Mouse (Mus musculus) urinary bladder, adult 18-20 months (tissue): ENCODE results near the gene Uvssa.
"Not testable (repeated sequence)": the region's sequence is repeated elsewhere in the genome, so short reads cannot be mapped to it uniquely, and the experiment has no call there.

ENCODE experiments used
- DNase-seq, 2 experiments: peaks; one replicate each; pipeline ENCODE4 v3.0.0; 2022; ENCODE audit warnings: low spot score in 2 of 2, mixed read lengths in 2 of 2

Uvssa gene

DNA sequence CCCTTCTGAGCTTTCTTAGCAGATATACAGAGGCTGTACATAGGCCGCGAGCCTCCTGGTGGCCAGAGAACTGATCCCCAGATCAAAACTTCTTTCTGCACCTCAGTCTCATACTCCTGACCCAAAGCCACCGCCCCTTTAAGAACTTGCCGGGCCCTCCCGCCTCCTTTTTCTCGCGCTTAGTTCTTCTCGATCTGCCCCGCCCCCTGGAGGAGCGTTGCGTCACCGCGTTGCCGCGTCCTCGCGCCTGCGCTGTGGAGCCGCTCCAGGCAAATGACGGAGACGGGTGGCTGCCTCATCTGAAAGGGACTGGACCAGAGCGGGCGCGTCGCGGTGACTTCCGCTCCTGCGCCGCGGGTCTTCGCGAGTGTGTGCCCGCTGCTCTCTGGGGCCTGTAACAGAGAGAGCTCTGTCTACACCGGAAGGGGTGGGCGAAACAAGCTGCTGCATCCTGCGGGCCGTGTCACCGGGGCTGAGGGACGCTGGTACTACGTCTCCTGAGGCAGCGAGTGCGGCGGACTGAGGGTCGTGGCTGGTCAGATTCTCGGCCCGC, at the start of gene Uvssa:
Gene Uvssa (plus strand): TSS at position 248 of the 553 bp plus-strand sequence.
- DNase-seq, result peak; percentile 98 to 99

DNA sequence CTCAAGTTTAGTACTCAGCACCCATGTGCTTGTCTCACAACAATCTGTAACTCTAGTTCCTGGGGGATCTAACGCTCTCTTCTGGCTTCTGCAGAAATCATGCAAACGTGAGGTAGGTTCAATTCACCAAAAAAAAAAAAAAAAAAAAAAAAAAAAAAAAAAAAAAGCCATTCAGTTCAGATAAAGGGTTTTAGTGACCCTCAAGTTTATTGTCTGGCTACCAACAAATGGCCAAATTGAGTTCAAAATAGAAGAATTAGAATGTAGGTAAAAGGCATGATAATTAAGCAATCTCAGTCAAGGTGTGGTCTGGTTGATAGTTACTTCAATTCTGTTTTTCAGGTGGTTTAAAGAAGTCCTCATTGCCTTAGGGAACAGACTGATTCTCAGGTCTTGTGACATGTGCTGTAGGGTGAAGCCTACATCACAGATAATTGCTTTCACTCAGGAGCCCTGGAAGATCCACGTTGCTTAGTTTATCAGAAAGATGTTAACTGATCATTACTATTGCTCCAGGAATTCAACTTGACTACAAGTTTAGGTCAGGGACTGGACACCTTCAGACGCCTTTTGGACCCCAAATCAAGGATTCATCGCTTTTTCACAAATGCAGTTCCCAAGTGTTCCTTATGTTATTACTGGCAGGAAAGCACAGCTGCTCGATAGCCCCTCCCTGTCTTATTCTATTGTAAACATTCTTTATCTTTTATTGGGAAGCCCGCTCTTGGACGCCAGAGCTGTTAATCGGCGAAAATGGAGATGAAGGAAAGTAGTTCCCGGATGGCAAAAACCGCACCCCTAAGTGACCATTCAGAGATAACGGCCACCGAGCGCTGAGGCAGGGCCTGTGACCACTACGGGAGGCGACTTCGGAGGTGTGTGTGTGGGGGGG, 43.7 kb upstream of the Uvssa start:
- DNase-seq, result no peak

- peak; percentile 80 to 97 for DNase-seq
These were observed 42.9 kb upstream of the Uvssa start, which contains the start of gene Maea for GRCm38 (mm10) chr5:33335273-33335976. Maea (plus strand) TSS chr5:33335509.

- DNase-seq, result no peak
These were observed 42.4 kb upstream of the Uvssa start for GRCm38 (mm10) chr5:33335977-33336360.

GRCm38 (mm10) chr5:33337206-33337605, 41.1 kb upstream of the Uvssa start:
- no peak for DNase-seq

DNA sequence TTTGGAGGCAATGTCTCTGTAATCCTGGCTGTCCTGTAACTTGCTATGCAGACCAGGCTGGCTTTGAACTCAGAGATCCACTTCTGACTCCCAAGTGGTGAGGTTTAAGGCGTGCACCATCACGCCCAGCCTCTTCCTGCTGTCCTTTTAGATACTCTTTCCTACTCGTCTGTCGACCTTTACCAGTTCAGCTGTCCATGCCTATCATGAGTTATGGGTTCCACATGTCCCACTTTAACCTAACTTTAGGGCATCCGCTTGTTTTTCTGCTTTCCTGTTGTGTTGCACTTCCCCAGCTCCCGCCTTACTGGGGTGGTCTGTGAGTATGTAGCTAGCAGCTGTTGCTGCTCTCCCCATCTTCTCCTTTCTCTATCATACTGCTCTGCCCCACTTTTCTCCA, 37.2 kb upstream of the Uvssa start:
- DNase-seq, result no peak

DNA sequence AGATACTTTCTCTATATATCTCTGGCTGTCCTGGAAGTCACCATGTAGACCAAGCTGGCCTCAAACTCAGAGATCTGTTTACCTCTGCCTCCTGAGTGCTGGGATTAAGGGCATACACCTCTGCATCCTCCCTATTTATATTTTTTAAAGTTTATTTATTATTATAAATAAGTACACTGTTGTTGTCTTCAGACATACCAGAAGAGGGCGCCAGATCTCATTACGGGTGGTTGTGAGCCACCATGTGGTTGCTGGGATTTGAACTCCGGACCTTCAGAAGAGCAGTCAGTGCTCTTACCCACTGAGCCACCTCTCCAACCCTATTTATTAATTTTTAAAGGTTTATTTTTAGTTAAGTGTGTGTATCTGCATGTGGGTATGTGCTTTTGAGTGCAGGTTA, 36.1 kb upstream of the Uvssa start:
- DNase-seq, result not testable (repeated sequence)

DNA sequence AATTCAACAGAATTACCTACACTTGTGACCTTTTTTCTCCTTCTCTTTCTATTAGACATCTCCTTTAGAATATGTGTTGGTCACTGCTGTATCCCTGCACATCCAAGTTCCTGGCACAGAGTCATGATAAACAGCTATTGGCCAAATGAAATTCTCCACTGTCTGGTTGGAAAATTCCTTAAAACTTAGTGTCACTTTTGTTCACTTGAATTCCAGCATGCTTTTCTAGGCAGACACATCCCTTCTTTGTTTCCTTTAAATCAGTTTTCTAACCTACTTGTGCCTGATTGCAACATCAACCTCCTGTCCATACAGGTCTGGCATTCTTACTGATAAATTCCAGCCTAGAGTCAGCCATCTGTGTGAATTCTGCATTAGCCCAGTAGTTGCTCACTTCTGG, 35.5 kb upstream of the Uvssa start:
- no peak for DNase-seq

DNA sequence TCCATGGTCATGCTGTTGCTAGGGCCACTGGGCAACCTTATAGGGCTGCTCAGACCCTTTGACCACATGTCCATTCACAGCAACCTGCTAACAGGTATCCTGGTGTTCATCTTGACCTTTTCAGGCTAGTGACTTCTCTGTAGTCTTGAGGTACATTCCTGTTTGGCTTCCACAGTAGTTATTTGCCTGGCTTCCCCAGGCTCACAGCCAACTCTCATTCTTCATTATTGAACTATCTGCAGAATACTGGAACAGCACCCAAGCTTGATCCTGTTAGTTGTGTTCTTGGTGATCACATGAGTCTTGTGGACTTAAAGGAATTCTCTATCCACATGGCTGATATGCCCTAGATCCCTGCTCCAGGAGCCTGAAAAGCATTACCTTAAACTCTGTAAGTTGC, 34.8 kb upstream of the Uvssa start:
- no peak for DNase-seq

DNA sequence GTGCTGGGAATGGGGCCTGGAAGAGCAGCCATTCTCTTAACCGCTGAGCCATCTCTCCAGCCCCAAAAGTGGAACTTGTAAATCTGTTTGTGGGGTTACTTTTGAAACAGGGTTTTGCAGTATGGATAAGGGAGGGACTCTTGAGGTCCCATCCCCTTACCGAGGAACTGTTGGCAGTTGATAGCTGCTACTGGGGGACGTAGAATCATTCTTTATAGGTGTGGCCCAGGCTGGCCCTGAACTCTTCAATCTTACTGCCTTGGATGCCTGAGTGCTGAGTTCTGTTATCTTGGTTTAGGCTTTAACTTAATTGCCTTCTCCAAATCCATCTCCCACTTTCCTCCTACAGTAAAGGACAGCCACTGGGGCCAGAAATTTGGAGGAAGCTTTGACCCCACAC, 34.3 kb upstream of the Uvssa start:
- no peak for DNase-seq

GRCm38 (mm10) chr5:33347620-33348019, 30.7 kb upstream of the Uvssa start:
- DNase-seq, result no peak

DNA sequence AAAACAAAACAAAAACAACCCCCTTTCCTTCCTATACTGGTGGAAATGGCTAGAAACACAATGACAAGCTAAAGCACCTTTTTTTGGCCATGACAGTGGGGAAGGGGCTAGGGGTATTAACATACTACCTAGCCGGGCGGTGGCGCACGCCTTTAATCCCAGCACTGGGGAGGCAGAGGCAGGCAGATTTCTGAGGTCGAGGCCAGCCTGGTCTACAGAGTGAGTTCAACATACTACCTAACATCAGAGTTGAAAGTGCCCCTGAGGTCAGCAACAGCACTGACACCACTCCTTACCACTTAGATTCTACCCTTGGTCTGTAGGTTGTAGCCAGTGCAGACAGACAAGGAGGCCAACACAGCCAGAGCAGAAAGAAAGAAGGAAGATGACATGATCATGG, 29.1 kb upstream of the Uvssa start:
- no peak for DNase-seq

DNA sequence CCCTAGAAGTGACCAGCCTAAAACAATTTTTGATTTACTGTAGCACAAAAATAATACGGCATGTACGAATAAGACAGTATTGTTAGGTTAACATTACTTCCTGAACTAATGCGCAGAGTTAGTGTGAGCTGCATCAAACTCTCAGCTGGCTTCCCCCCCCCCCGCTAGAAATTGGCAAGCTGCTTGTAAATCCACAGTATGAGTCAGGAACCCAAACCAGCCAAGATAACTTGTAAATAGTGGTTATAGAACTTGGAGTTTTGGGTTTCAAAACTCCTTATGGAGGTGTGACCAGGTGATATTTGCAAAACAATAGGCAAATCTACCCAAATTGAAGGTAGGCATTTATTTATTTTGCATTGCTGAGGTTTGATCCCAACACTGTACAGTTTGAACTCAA, 28.6 kb upstream of the Uvssa start:
- DNase-seq, result no peak

- DNase-seq, result no peak
These were observed 26.6 kb upstream of the Uvssa start for GRCm38 (mm10) chr5:33351556-33352272.

DNA sequence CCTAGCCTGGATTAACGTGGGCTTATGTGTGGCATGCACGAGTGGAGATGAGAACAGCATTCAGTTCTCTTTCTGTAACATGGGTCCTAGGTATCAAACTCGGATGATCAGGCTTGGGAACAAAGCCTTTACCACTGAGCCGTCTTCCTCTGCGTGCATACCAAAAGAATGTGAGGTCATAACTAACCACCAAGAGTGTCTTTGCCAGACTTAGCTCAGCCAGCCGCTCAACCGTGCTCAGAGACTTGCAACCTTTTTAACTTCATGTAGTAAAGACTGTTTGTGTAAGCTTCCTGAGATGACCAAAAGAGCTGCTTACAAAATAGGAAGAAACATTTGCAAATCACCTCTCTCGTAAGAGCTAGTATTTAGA, 26.1 kb upstream of the Uvssa start:
- no peak for DNase-seq

DNA sequence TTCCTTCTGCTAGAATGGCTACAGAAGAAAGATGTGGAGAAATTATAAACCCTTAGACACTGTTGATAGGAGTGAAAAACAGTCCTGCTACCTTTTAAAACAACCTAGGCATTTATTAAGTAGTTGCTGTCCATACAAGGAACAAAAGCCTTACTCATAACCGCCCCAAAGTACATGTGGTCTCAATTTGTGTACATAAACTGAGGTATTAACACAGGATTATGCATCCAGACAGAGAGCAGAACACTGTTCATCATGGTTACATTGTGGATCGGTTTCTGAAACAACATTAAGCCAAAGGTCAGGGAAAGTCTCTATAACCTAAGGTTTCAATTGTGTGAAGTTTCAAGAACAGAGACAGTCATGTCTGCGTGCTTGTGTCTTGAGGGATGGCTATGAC, 25.3 kb upstream of the Uvssa start:
- no peak for DNase-seq

DNA sequence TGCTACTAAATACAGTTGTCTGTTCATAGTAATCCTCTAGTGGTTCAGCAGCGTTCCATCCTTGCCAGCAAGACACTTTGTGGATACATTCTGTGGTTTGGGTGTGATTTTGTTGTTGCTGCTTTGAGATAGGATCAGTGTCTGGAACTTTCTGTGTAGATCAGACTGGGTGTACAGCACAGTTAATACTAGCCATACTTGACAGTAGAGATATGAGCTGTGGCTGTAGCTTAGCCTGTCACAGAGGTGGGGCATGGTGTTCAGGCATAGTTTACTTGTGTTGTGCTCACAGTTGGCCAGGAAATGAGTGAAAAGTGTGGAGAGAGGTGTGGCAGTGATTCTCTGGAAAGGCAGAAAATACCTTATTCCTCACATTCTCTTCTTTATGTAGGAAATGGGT, 20.9 kb upstream of the Uvssa start:
- no peak for DNase-seq

DNA sequence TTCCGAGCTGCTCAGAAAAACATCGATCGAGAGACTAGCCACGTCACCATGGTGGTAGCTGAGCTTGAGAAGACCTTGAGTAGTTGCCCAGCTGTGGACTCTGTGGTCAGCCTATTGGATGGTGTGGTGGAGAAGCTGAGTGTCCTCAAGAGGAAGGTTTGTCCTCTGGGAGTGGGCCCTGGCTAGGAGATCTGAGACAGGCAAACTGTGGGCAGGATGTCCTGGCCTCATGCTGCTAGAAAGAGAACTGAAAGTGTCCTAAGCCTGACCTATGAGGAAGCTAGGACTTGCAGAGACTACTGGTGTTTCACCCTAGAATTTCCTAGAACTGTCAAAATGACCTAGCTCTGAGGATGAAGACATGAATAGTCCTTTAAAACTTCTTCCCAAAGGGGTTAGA, 19.9 kb upstream of the Uvssa start:
- no peak for DNase-seq

- no peak for DNase-seq
These were observed 15.1 kb upstream of the Uvssa start for GRCm38 (mm10) chr5:33363263-33363662.

DNA sequence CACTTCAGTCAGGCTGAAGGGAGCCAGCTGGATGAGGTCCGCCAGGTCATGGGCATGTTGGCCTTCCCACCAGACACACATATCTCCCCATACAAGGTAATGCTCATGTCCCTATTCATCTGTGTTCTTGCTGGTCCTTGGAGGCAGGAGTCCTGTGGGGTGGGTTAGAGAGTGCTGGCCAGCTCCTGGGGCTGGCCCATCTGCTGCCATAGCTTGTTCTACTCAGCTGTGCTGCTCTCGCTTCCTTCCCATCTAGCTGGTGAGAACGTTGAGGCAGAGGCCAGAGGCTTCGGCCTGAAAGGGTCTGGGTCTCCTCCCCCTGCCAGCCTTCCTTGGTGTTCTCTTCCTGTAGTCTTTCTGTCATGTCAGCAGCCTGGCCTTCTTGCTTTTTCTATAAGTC, 9.7 kb upstream of the Uvssa start:
- no peak for DNase-seq

- no peak for DNase-seq
These were observed 7.2 kb upstream of the Uvssa start for GRCm38 (mm10) chr5:33371137-33371536.

GRCm38 (mm10) chr5:33371668-33372067, 6.7 kb upstream of the Uvssa start:
- no peak for DNase-seq
